Mouse (Mus musculus) hindbrain, embryonic 16.5 days (tissue): ENCODE measurements around the gene Mb21d2. TPM values are rescaled to one million over a fixed set of nuclear protein-coding genes. Genes with fewer than 3 reads are reported as not detected.

ENCODE experiments used
- ATAC-seq: fragments of 200-750 bp; cut with Nextera tagmentation; 2 replicates; pipeline ENCODE4 v1.8.0; 2017; ENCODE audit warnings: moderate TSS enrichment, moderate library complexity
- H3K27ac ChIP-seq: fragments of 300-500 bp; sonication (generic); 2 replicates; pipeline ENCODE4 v1.5.1; 2014; ENCODE audit warnings: low read depth, mild to moderate bottlenecking, control low read depth, low read length, moderate library complexity
- H3K27me3 ChIP-seq: fragments of 300-500 bp; sonication (generic); replicated peaks from 2 replicates; pipeline ENCODE4 v1.6.1; 2014; ENCODE audit warnings: low read length; ENCODE audit not compliant: control insufficient read depth, insufficient read depth
- H3K36me3 ChIP-seq: fragments of 300-500 bp; sonication (generic); 2 replicates; pipeline ENCODE4 v1.6.1; 2014; ENCODE audit warnings: mild to moderate bottlenecking, low read length, moderate library complexity, mixed read lengths; ENCODE audit not compliant: control insufficient read depth, insufficient read depth
- H3K4me1 ChIP-seq: fragments of 300-500 bp; sonication (generic); 2 replicates; pipeline ENCODE4 v1.6.1; 2014; ENCODE audit warnings: low read depth, low read length; ENCODE audit not compliant: control insufficient read depth, insufficient read depth
- H3K4me2 ChIP-seq: fragments of 300-500 bp; sonication (generic); 2 replicates; pipeline ENCODE4 v1.6.1; 2014; ENCODE audit warnings: mild to moderate bottlenecking, low read length, control low read depth, moderate library complexity
- H3K4me3 ChIP-seq: fragments of 300-500 bp; sonication (generic); 2 replicates; pipeline ENCODE4 v1.5.1; 2014; ENCODE audit warnings: mild to moderate bottlenecking, low read length, control low read depth, moderate library complexity
- H3K9ac ChIP-seq: fragments of 300-500 bp; sonication (generic); 2 replicates; pipeline ENCODE4 v1.6.1; 2014; ENCODE audit warnings: low read depth, mild to moderate bottlenecking, control low read depth, low read length, moderate library complexity
- H3K9me3 ChIP-seq: fragments of 300-500 bp; sonication (generic); 2 replicates; pipeline ENCODE4 v1.6.1; 2014; ENCODE audit warnings: mild to moderate bottlenecking, low read length, moderate library complexity; ENCODE audit not compliant: control insufficient read depth
- WGBS: fragments of 180-500 bp; shearing (Covaris S2); extraction: QIAGEN DNeasy Blood & Tissue Kit; methylation state at CpG from one replicate; pipeline ENCODE4 v1.1.7; 2014; 5-methylcytosine and 5-hydroxymethylcytosine counted together
- polyA plus RNA-seq: library from polyadenylated mRNA; unstranded; fragments of >200 nt; fragmentation: Nextera tagmentation; extraction: Ambion mirVana; gene quantifications from 2 replicates; pipeline ENCODE4 v1.2.1, GENCODE M21; 2015

Mb21d2 gene
- polyA plus RNA-seq, 1 experiment from 2014 or later = 16.3 TPM

- no peak overlapping the region for H3K4me2 ChIP-seq
- H3K27me3 ChIP-seq = no peaks in the 10 kb centered on the region
- no peak overlapping the region for H3K4me3 ChIP-seq
- 81% methylated on average over 7 of the region's 7 CpGs for WGBS
- no peak overlapping the region for H3K27ac ChIP-seq
- no peaks in the 10 kb centered on the region for H3K36me3 ChIP-seq
- no peaks in the 10 kb centered on the region for H3K9me3 ChIP-seq
- H3K9ac ChIP-seq = no peak overlapping the region
- no peak for ATAC-seq
- H3K4me1 ChIP-seq = peaks cover 6% of the 10 kb centered on the region; the same call in 1 of the 2 replicates
Observed at GRCm38 (mm10) chr16:28906370-28907275, 22.9 kb downstream of the Mb21d2 start.

GRCm38 (mm10) chr16:28905567-28906289, 23.7 kb downstream of the Mb21d2 start:
- Histone ChIP-seq H3K9ac (no peak overlapping the region), H3K9me3 (no peaks in the 10 kb centered on the region), H3K4me2 (no peak overlapping the region), H3K4me3 (no peak overlapping the region), H3K36me3 (no peaks in the 10 kb centered on the region), H3K27me3 (no peaks in the 10 kb centered on the region), H3K4me1 (peaks cover 4% of the 10 kb centered on the region; the same call in 1 of the 2 replicates), H3K27ac (no peak overlapping the region)
- no peak for ATAC-seq
- 89% methylated on average over 11 of the region's 11 CpGs for WGBS

- no peaks in the 10 kb centered on the region for H3K27me3 ChIP-seq
- no peak overlapping the region for H3K9ac ChIP-seq
- no peak overlapping the region for H3K27ac ChIP-seq
- H3K36me3 ChIP-seq = no peaks in the 10 kb centered on the region
- ATAC-seq = no peak
- H3K4me3 ChIP-seq = no peak overlapping the region
- H3K4me2 ChIP-seq = no peak overlapping the region
- peaks cover 16% of the 10 kb centered on the region for H3K4me1 ChIP-seq
- no peaks in the 10 kb centered on the region for H3K9me3 ChIP-seq
- 71% methylated on average over 14 of the region's 14 CpGs for WGBS
Observed at GRCm38 (mm10) chr16:28902620-28903565, 26.6 kb downstream of the Mb21d2 start.

- no peaks in the 10 kb centered on the region for H3K9me3 ChIP-seq
- ATAC-seq = no peak
- H3K36me3 ChIP-seq = no peaks in the 10 kb centered on the region
- no peak overlapping the region for H3K9ac ChIP-seq
- peaks cover 16% of the 10 kb centered on the region for H3K4me1 ChIP-seq
- WGBS = 66% methylated on average over 4 of the region's 4 CpGs
- no peak overlapping the region for H3K4me3 ChIP-seq
- no peak overlapping the region for H3K27ac ChIP-seq
- H3K4me2 ChIP-seq = no peak overlapping the region
- H3K27me3 ChIP-seq = no peaks in the 10 kb centered on the region
Observed at GRCm38 (mm10) chr16:28899161-28899540, 30.3 kb downstream of the Mb21d2 start.

- H3K4me3 ChIP-seq = no peak overlapping the region
- H3K27ac ChIP-seq = no peak overlapping the region
- H3K4me1 ChIP-seq = peaks cover 16% of the 10 kb centered on the region
- no peak overlapping the region for H3K9ac ChIP-seq
- peak; percentile 50; the same call in 1 of the 2 replicates for ATAC-seq
- no peaks in the 10 kb centered on the region for H3K9me3 ChIP-seq
- H3K4me2 ChIP-seq = no peak overlapping the region
- H3K36me3 ChIP-seq = no peaks in the 10 kb centered on the region
- 38% methylated on average over 15 of the region's 15 CpGs for WGBS
- H3K27me3 ChIP-seq = no peaks in the 10 kb centered on the region
Observed at GRCm38 (mm10) chr16:28898509-28899160, 30.8 kb downstream of the Mb21d2 start.

GRCm38 (mm10) chr16:28896571-28896970, 32.9 kb downstream of the Mb21d2 start:
- H3K27ac ChIP-seq = no peak overlapping the region
- no peaks in the 10 kb centered on the region for H3K9me3 ChIP-seq
- no peak overlapping the region for H3K9ac ChIP-seq
- peaks cover 12% of the 10 kb centered on the region for H3K4me1 ChIP-seq
- H3K36me3 ChIP-seq = no peaks in the 10 kb centered on the region
- no peaks in the 10 kb centered on the region for H3K27me3 ChIP-seq
- no peak overlapping the region for H3K4me3 ChIP-seq
- 98% methylated on average over 7 of the region's 7 CpGs for WGBS
- no peak for ATAC-seq
- H3K4me2 ChIP-seq = no peak overlapping the region

GRCm38 (mm10) chr16:28894872-28895271, 34.6 kb downstream of the Mb21d2 start:
- no peak for ATAC-seq
- H3K4me1 ChIP-seq = peaks cover 18% of the 10 kb centered on the region
- 33% methylated on average over 6 of the region's 6 CpGs for WGBS

GRCm38 (mm10) chr16:28893266-28893665, 36.2 kb downstream of the Mb21d2 start:
- peaks cover 9% of the 10 kb centered on the region for H3K4me1 ChIP-seq
- no peak overlapping the region for H3K9ac ChIP-seq
- H3K27me3 ChIP-seq = no peaks in the 10 kb centered on the region
- no peaks in the 10 kb centered on the region; the same call in 1 of the 2 replicates for H3K36me3 ChIP-seq
- no peak overlapping the region for H3K4me2 ChIP-seq
- no peak overlapping the region for H3K4me3 ChIP-seq
- H3K27ac ChIP-seq = no peak overlapping the region
- no peak for ATAC-seq
- peaks cover 4% of the 10 kb centered on the region for H3K9me3 ChIP-seq
- 30% methylated on average over 5 of the region's 5 CpGs for WGBS

More at GRCm38 (mm10) chr16:28894872-28895271, 34.6 kb downstream of the Mb21d2 start:
- H3K9ac ChIP-seq = no peak overlapping the region
- no peak overlapping the region for H3K27ac ChIP-seq
- no peak overlapping the region for H3K4me2 ChIP-seq
- no peaks in the 10 kb centered on the region for H3K27me3 ChIP-seq
- no peak overlapping the region for H3K4me3 ChIP-seq
- H3K36me3 ChIP-seq = no peaks in the 10 kb centered on the region; the same call in 1 of the 2 replicates
- H3K9me3 ChIP-seq = no peaks in the 10 kb centered on the region
